Comparison of ENCODE assay signal across 14 mouse cellular contexts in genomic region chr4:9046436-9046835, GRCm38 (mm10).
"Had no signal": no experiment of that assay in that cellular context is flagged by ENCODE, and none has a peak within 500 bp of the region (broad histone marks: within the 10 kb centered on the region; RNA-seq: fewer than 3 reads in every experiment).

No protein-coding gene starts in this region.

- H3K36me3 ChIP-seq: kidney, embryonic 15.5 days; limb, embryonic 12.5 days; midbrain, embryonic 10.5 days; neural tube, embryonic 15.5 days had no signal

- H3K4me2 ChIP-seq: kidney, embryonic 15.5 days; limb, embryonic 12.5 days; neural tube, embryonic 15.5 days had no signal

- H3K9me3 ChIP-seq: kidney, embryonic 15.5 days; limb, embryonic 12.5 days; midbrain, embryonic 10.5 days; neural tube, embryonic 15.5 days had no signal

- H3K27me3 ChIP-seq: kidney, embryonic 15.5 days; limb, embryonic 12.5 days had no signal

- H3K4me3 ChIP-seq: kidney, embryonic 15.5 days; left cerebral cortex, adult 2 months; limb, embryonic 12.5 days; midbrain, embryonic 10.5 days; myocyte; neural tube, embryonic 15.5 days had no signal

- H3K27ac ChIP-seq: kidney, embryonic 15.5 days; left cerebral cortex, adult 2 months; limb, embryonic 12.5 days; liver, embryonic 14.5 days; midbrain, embryonic 10.5 days; neural tube, embryonic 15.5 days had no signal

- H3K4me1 ChIP-seq: kidney, embryonic 15.5 days; limb, embryonic 12.5 days; neural tube, embryonic 15.5 days had no signal

- H3K9ac ChIP-seq: kidney, embryonic 15.5 days; limb, embryonic 12.5 days; liver, embryonic 14.5 days; neural tube, embryonic 15.5 days had no signal

- DNase-seq: kidney, postnatal 25 days; liver; lung, adult 18-20 months; midbrain, embryonic 14.5 days; right cerebral cortex, adult 18-20 months; right cerebral cortex, postnatal 25 days; thymus, postnatal 14 days had no signal
